Mouse (Mus musculus): ENCODE data around the gene Tiam2. TPM values are rescaled to one million over a fixed set of nuclear protein-coding genes. Genes with fewer than 3 reads are reported as not detected.

Tiam2 gene
- polyA plus RNA-seq, 1 experiment from 2014 or later, result 7.7 TPM

GRCm38 (mm10) chr17:3472018-3472417 lies 145.6 kb downstream of the Tiam2 start:
- Histone ChIP-seq H3K36me3 (replicated peaks) (no peaks in the 10 kb centered on the region), H3K27ac (replicated peaks) (no peak overlapping the region), H3K27me3 (replicated peaks; ENCODE audit: low read depth, poor library complexity, severe bottlenecking) (no peaks in the 10 kb centered on the region), H3K4me3 (no peak overlapping the region), H3K9me3 (no peaks in the 10 kb centered on the region), H3K4me1 (no peaks in the 10 kb centered on the region)
- no peak for DNase-seq (ENCODE audit: low spot score)
- 87% methylated on average over 6 of the region's 6 CpGs for WGBS

DNA sequence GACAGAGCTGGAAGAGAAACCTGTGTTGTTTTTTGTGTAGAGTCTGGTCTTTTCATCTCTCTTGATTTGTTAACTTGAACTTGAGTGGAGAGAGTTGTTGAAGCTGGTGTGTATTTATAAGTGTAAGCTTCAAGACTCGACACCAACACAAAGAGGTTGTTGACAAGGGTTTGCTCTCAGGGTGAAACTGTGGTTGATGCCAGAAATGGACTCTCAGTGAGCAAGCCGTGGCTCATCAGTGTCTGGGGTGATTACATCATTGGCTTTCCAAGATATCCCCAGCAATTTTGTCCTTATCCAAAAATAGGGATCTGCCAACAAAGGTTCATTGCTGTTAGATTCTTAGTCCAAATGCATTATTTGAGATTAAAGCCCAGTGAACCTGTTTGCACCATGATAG lies 150.2 kb downstream of the Tiam2 start:
- no peaks in the 10 kb centered on the region for H3K4me1 ChIP-seq
- no peak overlapping the region for H3K27ac ChIP-seq (replicated peaks)
- H3K27me3 ChIP-seq (replicated peaks; ENCODE audit: low read depth, poor library complexity, severe bottlenecking), result no peaks in the 10 kb centered on the region
- WGBS, result 91% methylated on average over 2 of the region's 2 CpGs
- DNase-seq (ENCODE audit: low spot score), result no peak
- no peaks in the 10 kb centered on the region for H3K9me3 ChIP-seq
- no peaks in the 10 kb centered on the region; the same call in 1 of the 2 replicates for H3K36me3 ChIP-seq (replicated peaks)
- no peak overlapping the region for H3K4me3 ChIP-seq

DNA sequence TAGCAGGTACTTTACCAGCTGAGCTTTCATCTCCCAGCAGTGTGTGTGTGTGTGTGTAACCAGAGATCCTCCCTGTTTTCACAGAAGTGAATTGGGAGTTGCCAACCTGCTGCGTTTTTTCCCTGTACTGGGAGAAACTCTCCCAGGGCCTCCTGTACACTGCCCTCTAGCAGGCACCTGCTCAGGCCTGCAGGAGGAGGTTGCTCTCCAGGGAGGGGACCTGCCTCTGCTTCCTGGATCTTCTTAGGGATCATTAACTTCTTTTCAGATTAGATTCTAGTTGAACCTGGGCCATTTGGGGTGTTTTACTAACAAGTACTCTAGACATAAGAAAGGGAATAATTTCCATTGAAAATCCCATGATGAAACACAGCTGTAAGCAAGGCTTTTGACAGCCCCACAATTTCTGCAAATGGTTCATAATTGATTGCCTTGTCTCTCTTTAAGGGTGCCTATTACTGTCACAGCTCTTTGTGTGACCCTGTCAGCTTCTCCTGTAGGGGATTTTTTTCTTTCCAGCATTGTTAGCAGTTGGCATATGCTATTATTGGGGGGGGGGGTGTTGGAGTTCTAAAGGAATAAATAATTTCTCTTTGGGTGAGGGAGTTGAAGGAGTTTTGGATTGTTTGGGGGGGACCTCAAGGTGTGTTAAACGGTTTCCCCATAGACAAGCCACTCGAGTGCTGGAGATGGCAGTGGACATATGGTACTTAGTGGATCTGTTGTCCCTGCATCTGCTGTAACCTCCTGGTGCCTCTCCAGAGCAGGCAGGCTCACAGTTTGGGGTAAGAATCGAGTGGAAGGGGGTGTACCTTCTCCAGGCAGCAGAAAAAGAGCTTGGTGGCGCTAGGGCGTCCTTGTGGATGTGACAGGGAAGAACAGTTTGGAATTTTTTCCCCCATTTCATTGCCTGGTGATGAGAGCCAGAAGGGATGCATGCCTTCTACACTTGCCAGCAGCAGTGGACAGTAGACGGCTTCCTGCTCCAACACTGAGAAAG lies 155.5 kb downstream of the Tiam2 start:
- 69% methylated on average over 7 of the region's 7 CpGs for WGBS
- no peaks in the 10 kb centered on the region; the same call in 1 of the 2 replicates for H3K36me3 ChIP-seq (replicated peaks)
- no peak overlapping the region for H3K27ac ChIP-seq (replicated peaks)
- no peaks in the 10 kb centered on the region for H3K4me1 ChIP-seq
- H3K9me3 ChIP-seq, result no peaks in the 10 kb centered on the region
- H3K27me3 ChIP-seq (replicated peaks; ENCODE audit: low read depth, poor library complexity, severe bottlenecking), result no peaks in the 10 kb centered on the region
- H3K4me3 ChIP-seq, result no peak overlapping the region
- no peak for DNase-seq (ENCODE audit: low spot score)

- WGBS, result 90% methylated on average over 8 of the region's 8 CpGs
- H3K4me3 ChIP-seq, result no peak overlapping the region
- H3K27ac ChIP-seq (replicated peaks), result no peak overlapping the region
- H3K27me3 ChIP-seq (replicated peaks; ENCODE audit: low read depth, poor library complexity, severe bottlenecking), result no peaks in the 10 kb centered on the region
- no peaks in the 10 kb centered on the region; the same call in 1 of the 2 replicates for H3K36me3 ChIP-seq (replicated peaks)
- DNase-seq (ENCODE audit: low spot score), result no peak
- no peaks in the 10 kb centered on the region for H3K9me3 ChIP-seq
- no peaks in the 10 kb centered on the region for H3K4me1 ChIP-seq
Measured at GRCm38 (mm10) chr17:3483091-3483490, 156.7 kb downstream of the Tiam2 start.

DNA sequence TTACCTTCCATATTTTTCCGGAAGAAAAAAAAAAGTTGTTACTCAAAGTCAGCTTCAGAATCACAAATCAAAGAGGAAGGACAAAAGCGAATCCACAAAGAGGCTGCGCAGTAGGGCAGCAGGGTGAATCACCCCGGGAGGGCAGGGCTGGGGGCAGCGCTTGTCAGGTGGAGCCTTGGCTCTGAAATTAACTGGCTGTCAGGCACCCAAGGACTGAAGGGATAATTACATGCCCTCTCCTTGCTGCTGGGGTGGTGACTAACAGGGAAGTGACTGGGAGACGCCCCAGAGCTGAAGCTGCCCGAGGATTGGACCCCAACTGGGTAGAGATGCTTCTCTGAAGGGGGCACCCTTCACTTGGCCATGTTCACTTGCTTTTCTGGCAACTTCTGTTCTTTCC lies 159.5 kb downstream of the Tiam2 start:
- 69% methylated on average over 7 of the region's 7 CpGs for WGBS
- H3K27ac ChIP-seq (replicated peaks), result no peak overlapping the region
- no peaks in the 10 kb centered on the region; the same call in 1 of the 2 replicates for H3K36me3 ChIP-seq (replicated peaks)
- DNase-seq (ENCODE audit: low spot score), result no peak
- no peaks in the 10 kb centered on the region for H3K4me1 ChIP-seq
- no peak overlapping the region for H3K4me3 ChIP-seq
- H3K9me3 ChIP-seq, result no peaks in the 10 kb centered on the region
- H3K27me3 ChIP-seq (replicated peaks; ENCODE audit: low read depth, poor library complexity, severe bottlenecking), result no peaks in the 10 kb centered on the region

DNA sequence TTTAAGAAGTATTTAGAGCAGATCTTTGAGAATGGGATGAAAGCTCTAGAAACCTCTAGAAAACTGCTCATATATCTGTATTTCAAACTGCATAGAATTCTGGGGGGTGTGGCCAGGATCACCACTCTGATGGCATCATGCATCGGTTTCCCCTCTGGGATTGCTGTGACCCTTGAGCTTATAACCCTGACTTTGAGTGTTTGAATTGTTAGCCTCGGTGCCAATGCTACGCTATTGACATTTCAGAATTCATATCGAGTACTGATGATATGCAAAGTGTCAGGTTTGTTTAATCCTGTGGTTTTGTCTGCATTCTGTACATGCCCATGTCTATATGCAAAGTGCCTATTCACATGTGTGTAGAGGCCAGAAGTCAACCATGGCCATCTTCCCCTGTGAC lies 160.8 kb downstream of the Tiam2 start:
- no peak for DNase-seq (ENCODE audit: low spot score)
- H3K36me3 ChIP-seq (replicated peaks), result no peaks in the 10 kb centered on the region; the same call in 1 of the 2 replicates
- H3K4me1 ChIP-seq, result no peaks in the 10 kb centered on the region
- no peaks in the 10 kb centered on the region for H3K27me3 ChIP-seq (replicated peaks; ENCODE audit: low read depth, poor library complexity, severe bottlenecking)
- no peak overlapping the region for H3K4me3 ChIP-seq
- H3K27ac ChIP-seq (replicated peaks), result no peak overlapping the region
- no peaks in the 10 kb centered on the region for H3K9me3 ChIP-seq
- 95% methylated on average over 4 of the region's 4 CpGs for WGBS

GRCm38 (mm10) chr17:3487721-3488601 lies 161.6 kb downstream of the Tiam2 start:
- no peaks in the 10 kb centered on the region for H3K27me3 ChIP-seq (replicated peaks; ENCODE audit: low read depth, poor library complexity, severe bottlenecking)
- no peaks in the 10 kb centered on the region for H3K4me1 ChIP-seq
- no peak overlapping the region for H3K4me3 ChIP-seq
- WGBS, result 76% methylated on average over 12 of the region's 12 CpGs
- no peaks in the 10 kb centered on the region; the same call in 1 of the 2 replicates for H3K36me3 ChIP-seq (replicated peaks)
- no peaks in the 10 kb centered on the region for H3K9me3 ChIP-seq
- no peak for DNase-seq (ENCODE audit: low spot score)
- H3K27ac ChIP-seq (replicated peaks), result no peak overlapping the region

DNA sequence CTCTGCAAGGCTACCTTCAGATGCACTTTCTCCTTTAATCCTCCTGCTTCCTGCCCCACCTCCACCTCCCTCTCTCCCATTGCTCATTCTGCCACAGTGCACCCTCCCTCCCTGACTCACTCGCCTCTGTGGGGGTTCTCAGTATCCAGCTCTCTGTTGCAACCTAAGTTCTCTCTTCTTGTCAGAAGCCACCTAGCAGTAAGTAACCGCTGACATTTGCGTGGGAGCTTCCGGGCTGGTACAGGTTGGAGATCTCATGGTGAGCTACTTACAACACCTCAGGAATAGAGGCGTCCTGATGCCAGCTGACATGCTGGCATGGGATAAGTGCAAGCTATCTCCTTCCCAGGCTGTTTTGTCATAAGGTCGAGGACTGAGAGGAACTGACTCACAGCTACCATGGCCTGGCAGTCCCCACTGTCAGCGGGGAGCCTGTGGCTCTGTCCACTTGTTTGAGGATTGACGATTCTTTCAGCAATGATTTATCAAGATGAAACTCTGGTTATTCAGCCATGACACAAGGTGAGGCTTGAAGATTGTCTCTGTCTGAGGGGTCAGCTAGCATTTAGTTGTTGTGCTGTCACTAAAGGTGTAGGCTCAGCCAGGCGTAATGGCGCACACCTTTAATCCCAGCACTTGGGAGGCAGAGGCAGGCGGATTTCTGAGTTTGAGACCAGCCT lies 164.0 kb downstream of the Tiam2 start:
- H3K27me3 ChIP-seq (replicated peaks; ENCODE audit: low read depth, poor library complexity, severe bottlenecking), result no peaks in the 10 kb centered on the region
- no peak overlapping the region for H3K27ac ChIP-seq (replicated peaks)
- 86% methylated on average over 11 of the region's 11 CpGs for WGBS
- no peak overlapping the region for H3K4me3 ChIP-seq
- H3K9me3 ChIP-seq, result no peaks in the 10 kb centered on the region
- DNase-seq (ENCODE audit: low spot score), result no peak
- H3K36me3 ChIP-seq (replicated peaks), result no peaks in the 10 kb centered on the region
- H3K4me1 ChIP-seq, result no peaks in the 10 kb centered on the region

- 69% methylated on average over 5 of the region's 5 CpGs for WGBS
- H3K27ac ChIP-seq (replicated peaks), result no peak overlapping the region
- no peaks in the 10 kb centered on the region for H3K9me3 ChIP-seq
Measured at GRCm38 (mm10) chr17:3491065-3491464, 164.7 kb downstream of the Tiam2 start.

DNA sequence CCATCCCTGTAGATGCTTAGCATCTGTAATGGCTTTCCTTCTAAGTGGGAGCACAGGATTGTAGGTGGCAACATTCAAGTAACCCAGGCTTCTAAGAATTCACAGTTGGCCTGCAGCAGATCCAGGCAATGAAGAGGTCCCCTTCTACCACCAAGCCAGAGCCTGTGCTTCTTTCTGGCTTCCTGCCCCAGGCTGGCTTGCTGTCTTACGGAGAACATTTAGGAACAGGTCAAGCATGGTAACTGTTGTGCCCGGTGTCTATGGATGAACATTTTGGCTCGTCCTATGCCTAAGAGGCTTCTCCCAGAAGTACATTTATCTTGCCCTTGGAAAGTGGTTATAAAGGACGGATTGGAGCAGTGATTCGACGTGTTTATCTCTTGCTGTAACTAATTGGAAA lies 165.3 kb downstream of the Tiam2 start:
- WGBS, result 93% methylated on average over 6 of the region's 6 CpGs
- no peak overlapping the region for H3K4me3 ChIP-seq

More at GRCm38 (mm10) chr17:3491065-3491464, 164.7 kb downstream of the Tiam2 start:
- Histone ChIP-seq H3K36me3 (replicated peaks) (no peaks in the 10 kb centered on the region), H3K4me1 (no peaks in the 10 kb centered on the region), H3K27me3 (replicated peaks; ENCODE audit: low read depth, poor library complexity, severe bottlenecking) (no peaks in the 10 kb centered on the region), H3K4me3 (no peak overlapping the region)
- no peak for DNase-seq (ENCODE audit: low spot score)

GRCm38 (mm10) chr17:3495576-3495975 lies 169.2 kb downstream of the Tiam2 start:
- no peaks in the 10 kb centered on the region for H3K9me3 ChIP-seq
- no peaks in the 10 kb centered on the region for H3K4me1 ChIP-seq
- H3K27me3 ChIP-seq (replicated peaks; ENCODE audit: low read depth, poor library complexity, severe bottlenecking), result no peaks in the 10 kb centered on the region
- DNase-seq (ENCODE audit: low spot score), result no peak
- H3K4me3 ChIP-seq, result no peak overlapping the region
- H3K27ac ChIP-seq (replicated peaks), result no peak overlapping the region
- H3K36me3 ChIP-seq (replicated peaks), result no peaks in the 10 kb centered on the region
- 50% methylated on average over 2 of the region's 2 CpGs for WGBS

More for the DNA sequence above, 165.3 kb downstream of the Tiam2 start:
- H3K4me1 ChIP-seq, result no peaks in the 10 kb centered on the region
- DNase-seq (ENCODE audit: low spot score), result no peak
- H3K27me3 ChIP-seq (replicated peaks; ENCODE audit: low read depth, poor library complexity, severe bottlenecking), result no peaks in the 10 kb centered on the region
- H3K9me3 ChIP-seq, result no peaks in the 10 kb centered on the region
- H3K27ac ChIP-seq (replicated peaks), result no peak overlapping the region
- H3K36me3 ChIP-seq (replicated peaks), result no peaks in the 10 kb centered on the region

- H3K27ac ChIP-seq (replicated peaks), result no peak overlapping the region
- no peaks in the 10 kb centered on the region for H3K9me3 ChIP-seq
- H3K27me3 ChIP-seq (replicated peaks; ENCODE audit: low read depth, poor library complexity, severe bottlenecking), result no peaks in the 10 kb centered on the region
- no peaks in the 10 kb centered on the region for H3K36me3 ChIP-seq (replicated peaks)
- WGBS, result 91% methylated on average over 3 of the region's 3 CpGs
- DNase-seq (ENCODE audit: low spot score), result no peak
- no peak overlapping the region for H3K4me3 ChIP-seq
- no peaks in the 10 kb centered on the region for H3K4me1 ChIP-seq
Measured at GRCm38 (mm10) chr17:3496080-3496479, 169.7 kb downstream of the Tiam2 start.
